Mouse (Mus musculus): ENCODE results near the gene Idua.

- TF ChIP-seq CTCF (conservative IDR thresholded peaks at IDR 0.05 in 1 of 2, IDR thresholded peaks at IDR 0.05 in 1 of 2; ENCODE audit: low read depth in 2 of 2, low read length in 2 of 2) (no peak), USF2 (conservative IDR thresholded peaks at IDR 0.05; ENCODE audit: low read depth, low read length) (no peak), MAZ (IDR thresholded peaks at IDR 0.05; ENCODE audit: low read depth, low read length) (no peak), NELFE (IDR thresholded peaks at IDR 0.05; ENCODE audit: low read depth, low read length) (no peak), KAT2A (IDR thresholded peaks at IDR 0.05; ENCODE audit: insufficient replicate concordance, low read length) (no peak), POLR2A (IDR thresholded peaks at IDR 0.05; ENCODE audit: low read depth, low read length) (no peak), RAD21 (IDR thresholded peaks at IDR 0.05; ENCODE audit: low read depth, low read length) (no peak), ETS1 (conservative IDR thresholded peaks at IDR 0.05; ENCODE audit: low read depth, low read length) (no peak), MAX (IDR thresholded peaks at IDR 0.05; ENCODE audit: low read length) (no peak), EP300 (IDR thresholded peaks at IDR 0.05; ENCODE audit: low read length) (no peak), MEF2A (IDR thresholded peaks at IDR 0.05; ENCODE audit: borderline replicate concordance, low read depth, low read length) (no peak), ZC3H11A (IDR thresholded peaks at IDR 0.05; ENCODE audit: low read depth, low read length) (no peak), ZNF384 (IDR thresholded peaks at IDR 0.05; ENCODE audit: low read depth, low read length) (no peak), ZKSCAN1 (IDR thresholded peaks at IDR 0.05; ENCODE audit: borderline replicate concordance, low read depth, low read length) (no peak)
These were observed 38.3 kb upstream of the Idua start for GRCm38 (mm10) chr5:108621870-108622269.
